Mouse (Mus musculus): ENCODE results near the gene Was. TPM values are rescaled to one million over a fixed set of nuclear protein-coding genes. Genes with fewer than 3 reads are reported as not detected.
A peak's percentile ranks its signal among the peaks of the same experiment; 100 is the strongest.
"Not testable (repeated sequence)": the region's sequence is repeated elsewhere in the genome, so short reads cannot be mapped to it uniquely, and the experiment has no call there.

The Was gene
- polyA plus RNA-seq, 1 experiment from 2014 or later, result 0.71 TPM

DNA sequence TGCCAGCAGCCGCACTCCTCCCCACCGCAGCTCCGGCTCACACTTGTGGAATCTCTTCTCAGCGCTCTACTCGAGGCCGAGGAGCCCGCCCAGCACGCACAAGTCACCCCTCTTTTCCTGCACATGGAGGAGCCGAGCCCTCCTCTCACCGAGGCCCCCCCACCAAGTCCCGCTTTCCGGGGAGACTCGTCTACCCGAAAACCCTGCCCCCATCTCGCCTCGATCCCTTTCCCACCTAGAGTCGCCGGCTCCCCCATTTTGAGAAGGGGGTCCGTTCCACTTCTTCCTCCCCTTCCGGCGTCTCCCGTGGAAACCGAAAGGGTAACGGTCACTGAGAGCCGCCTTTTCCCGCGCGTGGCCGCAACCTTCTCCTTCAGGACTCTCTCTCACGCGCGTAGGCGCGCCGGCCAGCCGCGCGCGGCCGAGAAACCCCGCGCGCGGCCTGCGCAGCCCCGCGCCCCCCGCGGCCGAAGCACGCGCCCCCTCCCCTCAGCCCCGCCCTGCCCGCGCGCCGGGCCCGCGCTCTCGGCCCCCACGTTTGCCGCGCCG, 16.3 kb downstream of the Was start:
- Histone ChIP-seq H3K9me3 (replicated peaks) (no peaks in the 10 kb centered on the region), H3K4me3 (replicated peaks) (peak overlapping the region; percentile 59), H3K4me2 (replicated peaks) (peak overlapping the region; percentile 44), H3K4me1 (no peaks in the 10 kb centered on the region), H3K27me3 (no peaks in the 10 kb centered on the region), H3K27ac (replicated peaks) (peak overlapping the region; percentile 90), H3K9ac (peak overlapping the region; percentile 45), H3K36me3 (peaks cover 9% of the 10 kb centered on the region; the same call in 1 of the 2 replicates)
- 16% methylated on average over 52 of the region's 64 CpGs for WGBS
- ATAC-seq (ENCODE audit: insufficient number of reproducible peaks, low FRiP score, low TSS enrichment, low read depth), result peak; percentile 62

DNA sequence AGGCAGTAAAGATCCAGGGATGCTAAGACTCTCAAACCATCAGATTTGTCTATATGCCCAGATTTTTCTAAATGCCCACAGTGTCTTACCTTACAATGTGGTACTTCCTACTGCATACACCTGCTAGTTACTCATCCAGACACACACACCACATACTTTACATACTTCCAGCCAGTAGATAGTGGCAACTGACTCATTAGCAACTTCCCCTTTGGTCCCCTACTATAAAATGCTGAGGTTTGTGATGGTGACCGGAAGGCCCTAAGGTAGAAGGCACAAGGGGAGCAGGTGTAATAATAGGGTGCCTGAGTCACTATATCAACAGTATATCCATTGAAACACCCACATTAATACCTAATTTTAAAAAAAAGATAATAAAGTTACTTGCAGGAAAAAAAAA, 21.1 kb downstream of the Was start:
- no peak for ATAC-seq (ENCODE audit: insufficient number of reproducible peaks, low FRiP score, low TSS enrichment, low read depth)
- WGBS, result 90% methylated on average over 1 of the region's 1 CpGs
- H3K36me3 ChIP-seq, result peaks cover 16% of the 10 kb centered on the region; the same call in 1 of the 2 replicates

DNA sequence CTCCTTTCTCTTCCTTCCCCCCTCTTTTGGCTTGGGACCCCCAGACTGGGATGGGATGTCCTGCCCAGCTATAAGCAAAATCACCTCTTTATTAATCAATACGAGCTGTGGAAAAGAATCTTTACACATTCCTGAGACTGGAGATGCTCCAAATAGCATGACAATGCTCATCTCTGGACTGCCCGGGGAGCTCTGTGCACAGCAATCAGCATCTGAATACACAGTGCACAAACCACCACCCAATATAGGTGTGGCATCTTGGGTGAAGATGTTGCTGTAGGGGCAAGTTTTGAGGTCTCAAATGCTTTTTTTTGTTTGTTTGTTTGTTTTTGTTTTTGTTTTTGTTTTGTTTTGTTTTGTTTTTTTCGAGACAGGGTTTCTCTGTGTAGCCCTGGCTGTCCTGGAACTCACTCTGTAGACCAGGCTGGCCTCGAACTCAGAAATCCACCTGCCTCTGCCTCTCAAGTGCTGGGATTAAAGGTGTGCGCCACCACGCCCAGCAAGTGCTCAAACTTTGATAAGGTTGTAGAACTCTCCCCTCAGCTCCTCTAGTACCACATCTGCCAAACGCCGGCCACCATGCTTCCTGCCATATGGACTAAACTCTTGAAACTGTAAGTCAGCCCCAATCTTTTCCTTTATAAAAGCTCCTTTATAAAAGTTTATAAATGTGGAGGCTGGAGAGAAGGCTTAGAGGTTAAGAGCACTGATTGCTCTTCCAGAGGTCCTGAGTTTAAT, 39.1 kb downstream of the Was start:
- 81% methylated on average over 8 of the region's 8 CpGs for WGBS
- H3K4me1 ChIP-seq; H3K4me3 ChIP-seq (replicated peaks); H3K4me2 ChIP-seq (replicated peaks); ATAC-seq (ENCODE audit: insufficient number of reproducible peaks, low FRiP score, low TSS enrichment, low read depth); H3K9ac ChIP-seq; H3K27ac ChIP-seq (replicated peaks); H3K36me3 ChIP-seq; H3K27me3 ChIP-seq; H3K9me3 ChIP-seq (replicated peaks): not testable (repeated sequence)

More for the DNA sequence above, 21.1 kb downstream of the Was start:
- Histone ChIP-seq H3K4me3 (replicated peaks) (no peak overlapping the region), H3K4me2 (replicated peaks) (no peak overlapping the region), H3K9me3 (replicated peaks) (no peaks in the 10 kb centered on the region), H3K4me1 (no peaks in the 10 kb centered on the region), H3K9ac (no peak overlapping the region), H3K27me3 (no peaks in the 10 kb centered on the region), H3K27ac (replicated peaks) (no peak overlapping the region)

DNA sequence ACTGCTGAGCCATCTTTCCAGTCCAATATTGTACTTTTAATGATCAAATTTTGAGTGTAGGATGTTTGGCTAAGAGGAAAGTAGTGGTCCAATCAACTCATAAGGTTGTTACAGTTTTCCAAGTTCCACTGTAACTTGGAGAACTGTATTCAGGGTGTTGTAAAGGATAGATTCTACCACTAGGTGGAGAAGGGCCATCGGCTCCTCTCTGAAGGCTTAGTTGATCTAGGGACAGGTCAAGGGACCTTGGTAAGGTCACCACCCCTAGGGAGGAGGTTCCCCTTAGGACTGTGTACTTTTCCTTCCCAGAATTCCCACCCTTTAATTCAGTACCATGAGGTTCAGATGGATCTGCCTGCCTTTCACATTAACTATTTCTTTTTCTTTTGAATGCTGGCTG, 57.3 kb downstream of the Was start:
- H3K9me3 ChIP-seq (replicated peaks), result no peaks in the 10 kb centered on the region
- no peaks in the 10 kb centered on the region for H3K27me3 ChIP-seq
- no peak for ATAC-seq (ENCODE audit: insufficient number of reproducible peaks, low FRiP score, low TSS enrichment, low read depth)
- H3K4me2 ChIP-seq (replicated peaks), result no peak overlapping the region
- 61% methylated on average over 1 of the region's 1 CpGs for WGBS
- no peak overlapping the region for H3K9ac ChIP-seq
- no peaks in the 10 kb centered on the region for H3K4me1 ChIP-seq
- H3K4me3 ChIP-seq (replicated peaks), result no peak overlapping the region
- no peaks in the 10 kb centered on the region for H3K36me3 ChIP-seq
- H3K27ac ChIP-seq (replicated peaks), result no peak overlapping the region

Other genes starting within 250 kb of the Was start
- 51.3 and 53.9 TPM in 2 replicates for gene Otud5, start 249.1 kb downstream of the Was start, polyA plus RNA-seq (2015; fragmentation: Nextera tagmentation; extraction: Ambion mirVana)
- gene Pim2, start 212.2 kb downstream of the Was start, polyA plus RNA-seq (2015; fragmentation: Nextera tagmentation; extraction: Ambion mirVana), result 9.8 and 14.2 TPM in 2 replicates
- gene Slc35a2, start 206.5 kb downstream of the Was start, polyA plus RNA-seq (2015; fragmentation: Nextera tagmentation; extraction: Ambion mirVana), result 55.0 and 55.5 TPM in 2 replicates
- 125 and 126 TPM in 2 replicates for gene Pqbp1, start 191.2 kb downstream of the Was start, polyA plus RNA-seq (2015; fragmentation: Nextera tagmentation; extraction: Ambion mirVana)
- 158 and 169 TPM in 2 replicates for gene Timm17b, start 191.1 kb downstream of the Was start, polyA plus RNA-seq (2015; fragmentation: Nextera tagmentation; extraction: Ambion mirVana)
- not detected in 2 replicates for gene Gm10491, start 182.7 kb downstream of the Was start, polyA plus RNA-seq (2015; fragmentation: Nextera tagmentation; extraction: Ambion mirVana)
- gene Gm10490, start 181.0 kb downstream of the Was start, polyA plus RNA-seq (2015; fragmentation: Nextera tagmentation; extraction: Ambion mirVana), result not detected in 2 replicates
- 1.7 and 2.7 TPM in 2 replicates for gene Pcsk1n, start 170.7 kb downstream of the Was start, polyA plus RNA-seq (2015; fragmentation: Nextera tagmentation; extraction: Ambion mirVana)
- gene Eras, start 161.9 kb downstream of the Was start, polyA plus RNA-seq (2015; fragmentation: Nextera tagmentation; extraction: Ambion mirVana), result not detected in 2 replicates
- gene Hdac6, start 142.6 kb downstream of the Was start, polyA plus RNA-seq (2015; fragmentation: Nextera tagmentation; extraction: Ambion mirVana), result 26.3 and 27.5 TPM in 2 replicates
- 1.7 and 1.9 TPM in 2 replicates for gene Gata1, start 112.4 kb downstream of the Was start, polyA plus RNA-seq (2015; fragmentation: Nextera tagmentation; extraction: Ambion mirVana)
- not detected in 2 replicates for gene Glod5, start 72.0 kb downstream of the Was start, polyA plus RNA-seq (2015; fragmentation: Nextera tagmentation; extraction: Ambion mirVana)
- 45.5 and 51.5 TPM in 2 replicates for gene Suv39h1, start 15.7 kb downstream of the Was start, polyA plus RNA-seq (2015; fragmentation: Nextera tagmentation; extraction: Ambion mirVana)
- 28.1 and 30.7 TPM in 2 replicates for gene Wdr13, start 42.4 kb upstream of the Was start, polyA plus RNA-seq (2015; fragmentation: Nextera tagmentation; extraction: Ambion mirVana)
- gene Rbm3, start 55.4 kb upstream of the Was start, polyA plus RNA-seq (2015; fragmentation: Nextera tagmentation; extraction: Ambion mirVana), result 390 and 425 TPM in 2 replicates
- 13.3 and 17.0 TPM in 2 replicates for gene Tbc1d25, start 85.7 kb upstream of the Was start, polyA plus RNA-seq (2015; fragmentation: Nextera tagmentation; extraction: Ambion mirVana)
- gene Ebp, start 103.0 kb upstream of the Was start, polyA plus RNA-seq (2015; fragmentation: Nextera tagmentation; extraction: Ambion mirVana), result 48.0 and 48.6 TPM in 2 replicates
- gene Porcn, start 116.0 kb upstream of the Was start, polyA plus RNA-seq (2015; fragmentation: Nextera tagmentation; extraction: Ambion mirVana), result 10.5 and 11.7 TPM in 2 replicates
- gene Ftsj1, start 161.9 kb upstream of the Was start, polyA plus RNA-seq (2015; fragmentation: Nextera tagmentation; extraction: Ambion mirVana), result 38.3 and 40.6 TPM in 2 replicates
- 0.18 and 0.64 TPM in 2 replicates for gene Slc38a5, start 180.6 kb upstream of the Was start, polyA plus RNA-seq (2015; fragmentation: Nextera tagmentation; extraction: Ambion mirVana)
- gene Ssxb10, start 236.9 kb upstream of the Was start, polyA plus RNA-seq (2015; fragmentation: Nextera tagmentation; extraction: Ambion mirVana), result not detected in 2 replicates

Measured in embryonic facial prominence, embryonic 15.5 days (tissue).